Mouse (Mus musculus) 416B (cell line): ENCODE measurements at regions not wholly inside any gene's neighbourhood (a gene's known extent, or its start where the extent isn't known, plus 50 kb on each side); places are given as distances from the start of the nearest gene placed in this dataset.

ENCODE experiments used
- DNase-seq: peaks from one replicate; pipeline ENCODE4 v3.0.0; 2011; ENCODE audit warnings: low read depth

DNA sequence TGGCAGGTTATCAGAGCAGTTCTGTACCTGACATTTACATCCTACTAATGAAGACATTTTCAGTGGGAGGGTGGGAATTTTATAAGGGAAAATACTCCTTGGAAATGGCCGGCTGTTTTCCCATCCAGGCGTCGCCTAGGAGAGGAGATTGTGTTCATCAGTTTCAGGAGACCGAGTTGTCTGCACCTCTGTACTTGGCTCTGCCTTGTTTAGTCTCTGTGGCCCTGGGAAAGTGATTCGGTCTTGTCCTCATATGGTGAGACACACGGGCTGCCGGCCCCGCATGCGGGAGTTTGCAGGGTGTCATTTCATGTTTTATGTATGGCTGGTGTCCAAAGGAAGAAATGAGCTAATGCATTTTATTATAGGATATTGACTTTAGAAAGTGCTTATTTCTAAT lies 287.9 kb downstream of the Cd109 start:
- DNase-seq = no peak

- no peak for DNase-seq
Measured at GRCm38 (mm10) chr9:78917336-78917735, 302.0 kb downstream of the Cd109 start.

GRCm38 (mm10) chr9:78925977-78926593 lies 310.7 kb downstream of the Cd109 start:
- no peak for DNase-seq

GRCm38 (mm10) chr9:78941648-78942047 lies 326.3 kb downstream of the Cd109 start:
- DNase-seq = no peak

DNA sequence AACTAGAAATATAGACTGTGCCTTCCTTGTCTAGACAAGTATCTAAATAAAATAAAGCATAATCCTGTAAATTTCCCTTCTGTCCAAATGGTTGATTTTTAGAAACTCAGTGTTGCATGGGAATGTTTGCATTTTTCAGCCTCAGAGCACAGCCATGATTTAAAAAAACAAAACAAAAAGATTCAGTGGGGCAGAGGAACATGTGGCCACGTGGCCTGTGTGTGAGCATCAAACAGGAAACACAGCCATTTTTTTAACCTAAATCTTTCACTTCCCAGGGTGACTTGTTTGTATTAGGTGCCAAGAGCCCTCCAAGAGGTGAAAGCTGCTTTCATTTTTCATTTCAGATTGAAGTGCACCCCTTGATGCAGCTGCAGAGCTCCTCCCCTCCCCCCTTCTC lies 349.5 kb downstream of the Cd109 start:
- DNase-seq = no peak

DNA sequence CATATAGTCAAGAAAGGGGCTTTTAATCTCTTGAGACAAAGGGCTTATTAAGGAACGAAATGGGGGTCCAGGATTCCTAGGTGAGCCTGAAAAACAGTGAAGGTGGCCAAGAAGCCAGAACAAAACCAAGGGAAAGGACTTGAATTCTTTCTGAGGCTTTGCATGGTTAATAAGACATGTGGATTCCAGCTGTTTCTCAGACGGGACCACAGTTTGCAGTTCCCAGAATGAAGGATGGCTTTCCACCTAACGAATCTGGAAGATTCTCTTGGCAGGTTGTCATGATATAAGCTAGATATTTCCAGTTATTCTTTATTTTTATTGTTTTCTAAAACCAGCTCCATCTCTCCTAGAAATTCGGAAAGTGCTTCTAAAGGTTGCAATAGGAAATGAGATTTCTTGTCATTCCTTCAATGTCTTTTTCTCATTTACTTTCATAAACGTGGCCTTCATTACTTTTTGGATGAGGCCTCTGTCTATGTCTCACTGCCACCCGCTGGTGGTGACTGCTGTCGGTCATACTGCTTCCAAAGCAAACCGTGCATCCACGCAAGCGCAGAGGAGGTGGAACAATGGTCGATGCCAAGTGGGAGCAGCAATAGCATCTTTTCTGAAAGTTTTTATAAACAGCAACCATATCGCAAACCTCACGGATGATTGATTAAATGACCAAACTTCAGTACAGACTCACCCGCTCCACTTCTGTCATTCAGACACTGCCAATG lies 350.0 kb downstream of the Cd109 start:
- DNase-seq = no peak

DNA sequence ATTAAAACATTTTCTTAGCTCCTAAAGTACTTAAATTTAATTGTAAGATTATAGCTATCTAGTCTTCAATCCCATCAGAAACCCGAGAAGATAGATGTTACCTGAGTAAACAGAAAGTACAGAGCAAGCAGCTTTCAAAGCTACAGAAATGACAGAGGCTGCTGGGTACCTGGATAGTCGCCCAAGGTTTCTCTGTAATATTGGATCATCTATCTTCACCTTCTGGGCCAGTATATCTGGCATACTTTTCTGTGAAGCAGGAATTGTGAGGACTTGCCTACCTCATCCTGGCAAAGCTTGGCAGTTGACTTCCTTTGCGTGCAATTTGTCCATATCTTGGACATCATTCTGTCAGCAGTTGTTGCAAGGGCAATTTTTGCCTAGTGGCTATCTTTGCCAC lies 356.4 kb downstream of the Cd109 start:
- no peak for DNase-seq

GRCm38 (mm10) chr9:78983734-78984133 lies 368.4 kb downstream of the Cd109 start:
- no peak for DNase-seq

GRCm38 (mm10) chr9:78985184-78985864 lies 370.0 kb downstream of the Cd109 start:
- DNase-seq = no peak

DNA sequence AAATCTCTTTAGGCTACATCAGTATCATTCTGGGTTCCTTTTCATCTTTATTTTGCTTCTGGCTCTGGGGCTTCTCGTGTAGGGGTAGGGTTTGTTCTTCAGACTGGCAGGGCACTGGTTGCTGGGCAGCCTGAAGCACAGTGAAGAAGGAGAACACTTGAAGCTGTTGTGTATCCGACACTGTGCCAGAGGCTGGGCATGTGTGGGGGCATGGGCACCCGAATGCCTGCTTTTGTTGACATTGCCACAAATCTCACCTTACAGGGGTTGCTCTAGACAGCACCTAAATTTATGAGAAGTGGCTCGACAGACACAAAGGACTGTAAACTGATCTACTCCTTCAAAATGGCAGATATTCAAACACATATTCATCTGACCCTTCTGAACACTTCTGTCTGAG lies 376.0 kb downstream of the Cd109 start:
- DNase-seq = no peak

DNA sequence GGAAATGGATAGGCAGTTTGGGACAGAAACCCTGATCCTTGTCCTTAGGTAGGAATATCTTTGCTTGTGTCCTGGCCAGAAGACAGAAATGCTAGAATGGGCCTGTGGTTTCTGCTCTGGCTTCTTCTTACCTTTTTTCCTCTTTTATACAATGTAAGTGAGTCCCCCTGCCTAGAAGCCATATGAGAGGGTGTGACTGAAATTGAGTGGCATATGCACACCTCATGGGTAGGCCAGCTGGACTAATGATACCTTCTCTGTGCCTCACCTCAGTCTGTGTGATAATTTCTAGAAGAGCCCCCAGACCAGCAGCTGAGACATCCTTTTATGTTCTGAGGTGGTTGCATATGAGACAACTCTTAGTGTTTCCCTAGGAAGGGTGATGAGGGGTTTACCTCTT lies 385.7 kb downstream of the Cd109 start:
- no peak for DNase-seq

DNA sequence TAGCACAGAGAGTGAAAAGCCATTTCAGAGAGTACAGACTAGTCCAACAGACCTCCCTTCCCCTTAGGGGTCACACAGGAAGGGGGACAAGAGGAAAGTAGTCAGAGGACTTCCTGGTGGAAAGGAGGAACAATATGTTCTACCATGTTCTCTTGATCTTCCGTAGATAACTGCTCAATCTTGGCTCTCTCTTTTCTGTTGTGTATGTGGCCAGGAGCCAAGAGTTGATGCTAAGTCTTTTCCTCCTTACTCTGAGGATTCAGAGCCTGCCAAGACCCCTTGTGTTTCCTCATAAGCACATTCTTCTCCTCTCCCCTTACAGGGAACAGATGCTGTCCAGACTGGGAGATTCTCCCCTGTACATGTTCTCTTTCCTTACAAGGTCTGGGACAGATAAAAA lies 386.6 kb downstream of the Cd109 start:
- DNase-seq = no peak

DNA sequence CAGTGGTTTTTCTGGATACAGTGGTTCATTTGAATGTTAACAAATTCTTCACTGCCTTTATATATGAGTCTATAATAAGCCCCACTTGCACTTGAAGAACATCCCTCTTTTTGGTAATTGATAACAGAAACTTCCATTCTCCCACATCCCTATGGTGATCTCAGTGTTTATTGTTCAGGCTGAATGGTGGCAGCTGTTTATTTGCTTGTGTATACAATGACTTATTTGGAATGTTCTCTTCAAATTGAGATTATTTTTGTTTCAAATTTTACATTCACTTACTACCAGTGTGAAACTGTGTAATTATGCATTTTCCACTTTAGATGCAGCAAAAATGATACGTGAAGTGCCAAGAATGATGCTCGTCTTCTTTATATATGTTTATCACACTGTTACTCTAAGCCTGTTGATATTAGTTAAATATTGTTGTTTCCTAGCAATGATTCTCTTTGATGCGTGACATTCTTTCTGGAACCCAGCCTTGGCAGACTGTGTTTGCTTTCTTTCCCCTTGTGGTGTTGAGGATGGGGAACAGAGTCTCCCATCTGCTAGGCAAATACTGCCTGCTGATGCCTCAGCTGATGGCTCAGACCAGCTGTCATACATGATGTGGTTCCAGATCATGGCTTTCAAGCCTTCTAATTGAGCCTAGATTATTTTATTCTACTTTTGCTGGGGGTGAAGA lies 389.1 kb downstream of the Cd109 start:
- no peak for DNase-seq

- no peak for DNase-seq
Measured at GRCm38 (mm10) chr9:79022291-79022690, 406.9 kb downstream of the Cd109 start.

DNA sequence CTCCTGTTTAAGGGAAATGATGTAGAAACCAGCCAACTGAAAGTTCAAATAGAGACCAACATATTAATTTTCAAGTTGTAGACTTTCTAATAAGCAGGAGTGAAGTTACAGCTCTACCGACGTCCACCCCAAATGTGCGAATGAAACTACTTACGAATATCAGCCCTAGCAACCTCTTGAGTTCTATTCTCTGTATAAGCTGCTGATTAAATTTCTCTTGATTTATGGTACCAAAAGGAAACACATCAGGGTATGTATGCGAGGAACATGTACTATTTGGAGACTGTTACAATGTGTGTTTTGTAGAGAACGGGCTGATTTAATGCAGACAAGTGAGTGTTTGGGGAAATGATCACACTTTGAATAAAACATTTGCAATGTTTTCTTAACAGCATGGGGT lies 412.9 kb downstream of the Cd109 start:
- DNase-seq = no peak

DNA sequence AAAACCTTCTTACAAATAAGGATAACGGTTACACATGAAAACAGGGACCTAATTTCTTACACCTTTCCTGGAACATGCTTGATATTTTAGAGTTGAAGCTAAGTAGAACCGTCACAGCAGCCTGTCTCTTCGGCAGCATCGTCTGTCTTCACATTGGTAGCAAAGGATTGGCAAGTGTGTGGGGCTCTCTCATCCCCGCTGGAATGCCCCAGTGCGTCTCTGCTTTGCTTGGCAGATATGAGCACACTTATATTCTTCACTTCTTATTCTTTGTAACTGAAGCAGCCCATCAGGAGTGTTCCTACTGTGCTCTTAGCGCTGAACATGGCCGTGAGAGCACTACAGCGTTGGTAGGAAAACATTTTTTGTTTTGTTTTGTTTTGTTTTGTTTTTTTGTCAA lies 414.1 kb downstream of the Cd109 start:
- DNase-seq = no peak

DNA sequence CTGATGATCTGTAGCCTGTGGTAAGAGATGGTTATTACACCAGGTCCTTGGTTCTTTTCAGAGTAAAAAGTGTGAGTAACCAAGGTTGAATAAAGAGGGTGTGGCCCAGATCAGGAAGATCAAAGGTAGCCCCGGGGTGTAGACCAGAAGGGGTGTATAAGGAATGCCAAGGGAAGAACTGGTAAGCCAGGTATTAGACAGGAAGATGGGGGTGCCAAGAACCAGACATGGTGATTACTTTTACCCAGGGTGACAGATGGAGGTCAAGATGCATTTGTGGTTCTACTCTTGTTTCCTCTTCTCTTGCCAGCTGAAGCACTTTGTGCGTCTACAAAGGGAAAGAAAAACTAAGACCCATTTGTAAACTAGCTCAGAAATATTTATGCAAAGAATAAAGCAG lies 420.3 kb downstream of the Cd109 start:
- DNase-seq = no peak

DNA sequence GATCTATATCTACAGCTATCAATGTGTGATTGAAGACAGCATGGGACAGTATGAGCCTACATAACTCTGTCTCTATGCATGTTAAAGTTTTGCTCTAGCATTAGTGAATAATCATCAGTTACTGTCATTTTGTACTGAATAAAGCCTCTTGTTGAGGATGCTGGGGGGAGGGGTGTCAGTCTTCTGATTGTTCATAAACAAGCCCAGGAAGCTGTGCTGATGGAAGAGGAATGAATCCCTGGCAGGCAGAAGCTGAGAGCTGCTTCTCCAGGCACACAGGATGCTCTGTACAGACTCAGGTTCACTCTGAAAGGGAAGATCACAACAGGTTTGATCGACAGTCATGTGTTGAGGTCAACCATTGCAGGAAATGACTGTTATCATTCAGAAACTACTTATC lies 421.7 kb downstream of the Cd109 start:
- DNase-seq = no peak

DNA sequence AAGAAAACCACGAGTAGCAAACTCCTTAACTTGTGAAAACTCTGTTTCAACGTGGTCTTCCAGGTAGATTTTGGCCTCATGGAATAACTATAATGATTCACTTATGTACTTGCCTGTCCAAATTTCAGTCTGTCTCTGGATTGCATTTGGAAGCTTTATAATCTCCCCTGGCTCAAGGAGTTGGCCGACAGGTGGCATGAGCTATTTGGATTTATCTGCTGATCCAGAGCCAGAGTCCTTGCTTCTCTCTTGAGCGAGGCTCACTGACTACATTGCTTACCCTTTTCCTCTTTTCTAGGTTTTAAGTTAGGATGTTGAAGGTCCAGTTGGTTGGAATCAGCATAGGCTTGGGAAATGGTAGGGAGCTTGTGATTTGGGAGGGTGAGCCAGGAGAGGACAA lies 423.6 kb downstream of the Cd109 start:
- DNase-seq = no peak

DNA sequence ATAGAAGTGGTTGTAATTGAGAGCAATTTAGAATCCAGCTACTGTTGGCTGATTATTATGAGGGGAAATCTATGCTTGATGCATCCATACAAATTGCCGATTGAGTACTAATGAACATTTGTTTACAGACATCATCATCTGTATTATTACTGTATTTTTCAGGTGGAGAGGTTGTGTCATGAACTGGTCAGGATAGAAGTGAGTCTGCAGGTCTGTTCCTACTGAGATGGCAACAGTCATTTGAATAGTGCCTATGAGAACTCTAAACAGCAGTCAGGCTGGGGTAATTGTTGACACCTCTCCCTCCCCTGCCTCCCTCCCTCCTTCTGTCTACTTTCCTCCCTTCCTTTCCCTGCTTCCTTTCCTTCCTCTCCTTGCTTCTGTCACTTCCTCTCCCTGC lies 429.0 kb downstream of the Cd109 start:
- DNase-seq = no peak

DNA sequence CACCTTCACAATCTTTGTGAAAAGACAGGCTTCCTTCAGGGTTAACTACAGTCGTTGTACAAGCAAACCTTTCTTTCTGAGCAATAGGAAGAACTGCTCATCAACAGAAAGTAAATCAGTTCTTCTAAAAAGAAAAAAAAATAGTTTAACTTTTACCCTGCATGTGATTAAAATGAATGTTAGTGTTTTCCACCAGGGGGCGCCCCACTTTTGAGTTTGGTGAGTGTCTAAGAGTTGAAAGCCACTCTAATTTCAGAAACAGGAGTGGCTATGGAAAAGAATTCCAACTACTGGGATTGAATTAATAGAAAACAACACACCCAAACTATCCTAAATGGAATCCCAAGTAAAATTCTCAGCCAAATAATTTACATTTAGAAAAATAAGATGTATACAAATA lies 430.0 kb downstream of the Cd109 start:
- DNase-seq = peak; percentile 35

DNA sequence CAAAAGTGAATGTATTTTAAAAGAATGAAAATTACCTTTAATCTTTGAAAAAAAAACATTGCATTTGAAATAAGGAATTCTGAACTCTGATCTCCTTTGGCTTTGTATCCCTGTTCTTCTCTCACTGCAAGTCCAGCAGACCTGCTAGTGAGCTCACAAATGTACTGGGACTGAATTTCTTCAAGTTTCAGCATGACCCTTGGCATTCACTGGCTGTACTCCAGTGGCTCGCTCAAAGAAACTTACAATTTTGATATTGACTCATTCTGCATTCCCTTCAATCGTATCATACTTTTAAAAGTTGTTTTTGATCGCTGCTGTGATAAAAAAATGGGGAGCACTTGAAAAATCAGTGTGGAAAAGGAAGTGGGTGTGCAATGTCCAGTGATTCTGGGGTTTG lies 456.6 kb downstream of the Cd109 start:
- DNase-seq = no peak

DNA sequence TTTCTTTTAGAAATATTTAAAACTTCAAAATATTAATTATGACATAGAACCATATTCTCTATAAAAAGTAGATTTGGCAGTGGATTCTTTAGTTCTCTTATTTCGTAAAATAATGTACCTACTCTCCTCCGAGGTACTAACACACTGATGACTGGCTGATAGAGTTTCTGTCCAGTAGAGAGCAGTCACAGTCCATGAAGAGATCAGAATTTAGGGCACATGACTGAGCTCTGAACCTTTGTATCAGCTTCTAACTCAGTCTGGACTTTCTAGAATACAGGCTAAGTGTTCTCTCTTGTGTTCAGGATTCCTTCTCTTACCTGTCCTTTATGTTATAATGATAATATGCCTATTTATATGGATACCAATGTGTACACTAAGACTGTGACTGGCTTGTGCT lies 494.3 kb downstream of the Cd109 start:
- no peak for DNase-seq
